Mouse (Mus musculus) embryonic stem cell, embryonic (primary cell): Measurements from ENCODE around the gene Hp.

Experiments
- CTCF ChIA-PET, 4 experiments: fragments of 300-600 bp in 2 of 4; fragments of 350-600 bp in 2 of 4; sonication (Branson Sonifier 250); formaldehyde crosslinking; loops; one replicate each; lab custom pipeline; 2022; ENCODE audit warnings: inconsistent platforms in 2 of 4; lab: Charles Lee
- POLR2A ChIA-PET, 4 experiments: fragments of 300-600 bp in 2 of 4; fragments of 350-600 bp in 2 of 4; sonication (Branson Sonifier 250); formaldehyde crosslinking; loops; one replicate each; lab custom pipeline; 2022; ENCODE audit warnings: antibody characterized with exemption in 4 of 4, inconsistent platforms in 1 of 4; lab: Charles Lee

The Hp gene

DNA sequence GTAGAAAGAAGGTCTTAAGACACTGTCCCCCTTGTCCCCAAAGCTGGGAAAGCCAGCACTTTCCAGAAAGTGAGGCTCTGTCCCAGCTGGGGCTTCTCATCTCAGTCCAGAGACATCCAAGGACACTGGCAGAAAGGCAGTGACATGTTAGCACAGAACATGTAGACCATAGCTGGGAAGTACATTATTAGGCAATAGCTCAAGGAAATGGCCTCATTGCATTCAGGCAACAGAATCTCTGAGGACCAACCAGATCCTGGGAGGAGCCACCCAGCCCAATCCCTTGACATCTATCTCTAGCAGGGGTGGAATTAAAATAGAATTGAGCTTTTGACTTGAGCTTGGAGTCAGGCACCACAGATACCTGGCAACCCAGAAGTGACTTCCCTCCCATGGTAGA, 6.7 kb upstream of the Hp start:
- ChIA-PET CTCF (interaction anchor here in 2 of 4 experiments (0.6 to 1.3 kb wide), 2 partner anchors 10 to 113 kb away, joined by 3 to 5 read pairs; no protein-coding TSS in a partner anchor), POLR2A (interaction anchor here in 2 of 4 experiments (0.7 to 1.2 kb wide), 2 partner anchors 22 kb away, joined by 3 to 4 read pairs; partner anchors contain the start of gene Dhodh (in 1 of the 2))

DNA sequence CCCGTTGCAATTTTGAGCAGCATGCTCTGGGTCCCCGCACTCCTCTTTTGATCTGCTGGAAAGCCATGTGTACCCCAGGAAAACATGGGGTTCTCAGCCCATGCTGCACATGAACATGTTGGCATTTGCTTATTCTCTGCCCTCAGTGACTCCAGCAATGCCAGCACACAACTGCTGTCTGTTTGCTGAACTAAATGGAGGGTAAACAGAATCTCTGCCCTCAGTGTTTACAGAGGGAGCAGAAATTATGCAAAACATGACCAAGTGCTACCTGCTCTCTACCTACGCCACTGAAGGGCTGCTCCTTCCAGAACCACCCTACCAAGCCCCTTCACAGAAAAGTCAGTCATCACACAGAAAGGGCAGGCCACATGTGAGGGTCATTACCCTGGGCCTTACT, 5.9 kb upstream of the Hp start:
- ChIA-PET POLR2A (no interaction called here), CTCF (interaction anchor here in 1 of 4 experiments (1.3 kb wide), 1 partner anchor 11 kb away, joined by 5 read pairs; no protein-coding TSS in a partner anchor)

DNA sequence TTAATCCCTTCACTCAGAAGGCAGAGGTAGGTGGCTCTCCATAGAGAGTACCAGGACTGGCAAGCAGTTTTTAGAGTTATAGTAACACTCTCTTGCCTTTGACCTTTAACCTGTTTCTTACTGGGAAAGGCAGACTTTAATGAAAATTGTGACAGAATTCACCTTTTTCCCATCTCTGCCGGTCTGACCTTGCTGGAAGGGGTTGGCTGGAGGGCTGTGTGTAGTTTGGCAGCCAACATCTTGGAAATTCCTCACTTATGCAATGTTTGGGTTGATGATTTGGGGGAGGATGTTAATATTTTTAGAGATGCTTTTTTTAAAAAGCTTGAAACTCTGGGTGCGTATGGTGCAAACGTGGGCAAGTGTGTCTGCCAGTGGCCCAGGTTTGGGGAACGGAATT, 5.3 kb upstream of the Hp start:
- ChIA-PET POLR2A (no interaction called here), CTCF (no interaction called here)

DNA sequence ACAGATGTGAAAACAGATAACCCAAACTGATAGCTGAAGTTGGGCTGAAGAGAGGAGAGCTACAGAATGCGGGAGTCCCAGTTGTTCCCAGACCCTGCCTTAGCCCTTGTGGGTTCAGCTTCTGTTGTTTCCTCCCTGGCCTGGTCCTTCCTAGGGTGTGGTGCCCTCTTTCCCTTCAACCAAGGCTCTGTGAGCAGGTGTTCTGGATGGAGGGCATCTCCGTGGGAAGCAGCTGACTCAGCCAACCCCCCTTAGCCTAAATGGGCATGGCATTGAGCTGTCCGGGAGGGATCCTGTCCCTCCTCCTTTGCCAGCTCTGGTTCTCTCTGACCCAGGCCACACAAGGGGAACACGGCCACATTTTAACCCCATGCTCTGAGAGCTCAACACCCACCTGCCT, 2.7 kb downstream of the Hp start:
- POLR2A ChIA-PET, result interaction anchor here in 3 of 4 experiments (0.6 to 1.5 kb wide), 11 partner anchors 10 to 1183 kb away, joined by 3 to 6 read pairs (median 4); partner anchors contain the start of genes Ap1g1 (in 1 of the 3) and Dhodh (in 1 of the 3)
- CTCF ChIA-PET, result interaction anchor here (0.6 to 2.0 kb wide), 7 partner anchors 17 to 1706 kb away, joined by 3 to 8 read pairs (median 4); no protein-coding TSS in a partner anchor

DNA sequence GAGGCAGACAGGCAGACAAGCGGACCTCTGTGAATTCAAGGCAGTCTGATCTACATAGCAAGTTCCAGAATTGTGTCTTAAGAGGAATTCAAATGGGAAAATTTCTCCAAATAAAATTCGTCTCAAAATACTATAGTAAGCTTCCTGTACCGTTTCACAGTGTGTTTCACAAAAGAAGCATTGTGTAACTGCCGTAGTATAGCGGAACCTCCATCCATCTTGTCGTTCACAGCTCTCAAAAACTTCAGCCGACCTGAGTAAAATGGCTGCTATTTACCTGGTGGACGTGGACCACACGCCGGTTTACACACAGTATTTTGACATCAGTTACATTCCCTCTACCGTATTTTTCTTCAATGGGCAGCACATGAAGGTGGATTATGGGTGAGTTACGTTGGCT, 7.8 kb downstream of the Hp start:
- ChIA-PET POLR2A (no interaction called here), CTCF (interaction anchor here in 1 of 4 experiments (0.6 kb wide), 1 partner anchor 29 kb away, joined by 3 read pairs; no protein-coding TSS in a partner anchor)

DNA sequence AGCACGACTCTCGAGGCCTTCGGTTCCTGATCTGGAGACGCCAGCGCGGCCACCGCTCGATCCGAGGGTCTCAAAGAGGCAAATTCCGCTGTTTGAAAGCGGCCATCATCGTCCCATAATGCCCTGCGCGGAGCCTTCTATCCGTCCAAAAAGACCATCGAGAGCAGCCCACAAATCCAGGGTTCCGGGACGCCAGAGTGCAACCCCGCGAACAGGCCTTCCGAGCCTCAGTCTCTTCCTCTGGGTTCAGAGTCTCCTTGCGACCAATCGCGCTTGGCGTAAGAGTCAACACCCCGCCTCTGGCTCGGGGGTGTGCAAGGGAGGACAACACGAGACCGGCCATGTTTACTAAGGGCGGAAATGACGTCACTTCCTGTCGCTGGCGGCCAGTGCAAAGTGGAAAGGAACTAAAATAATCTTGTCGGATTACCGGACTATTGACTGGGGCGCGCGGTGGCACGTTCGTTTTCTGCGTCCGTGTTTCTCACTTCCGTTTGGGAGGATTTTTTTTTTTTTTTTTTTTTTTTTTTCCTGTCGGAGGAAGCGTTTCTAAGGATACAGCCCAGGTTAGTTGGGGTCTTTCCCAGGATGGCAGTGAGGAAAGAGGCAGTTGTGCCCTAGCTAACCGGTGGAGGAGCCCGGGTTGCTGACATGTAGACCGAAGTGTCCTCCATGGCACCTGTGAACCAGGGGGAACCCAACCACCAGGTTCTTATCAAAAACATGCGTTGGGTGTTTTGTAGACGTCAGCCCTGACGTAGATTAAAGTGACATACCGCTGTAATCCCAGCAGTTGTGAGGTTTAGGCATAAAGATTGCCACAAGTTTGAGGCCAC, 13.3 kb downstream of the Hp start, which contains the start of the genes Dhx38 and Txnl4b:
Gene Dhx38, minus strand, starts transcription at position 364 of the 836 bp plus-strand sequence.
Gene Txnl4b, plus strand, starts transcription at position 395 of the 836 bp plus-strand sequence.
- ChIA-PET CTCF (interaction anchor here in 3 of 4 experiments (0.5 to 1.8 kb wide), 3 partner anchors 30 to 548 kb away, joined by 3 to 4 read pairs (median 4); no protein-coding TSS in a partner anchor), POLR2A (interaction anchor here in 2 of 4 experiments (0.7 to 1.5 kb wide), 9 partner anchors 10 to 1625 kb away, joined by 3 to 6 read pairs (median 4); partner anchors contain the start of gene Dhodh (in 1 of the 2))

DNA sequence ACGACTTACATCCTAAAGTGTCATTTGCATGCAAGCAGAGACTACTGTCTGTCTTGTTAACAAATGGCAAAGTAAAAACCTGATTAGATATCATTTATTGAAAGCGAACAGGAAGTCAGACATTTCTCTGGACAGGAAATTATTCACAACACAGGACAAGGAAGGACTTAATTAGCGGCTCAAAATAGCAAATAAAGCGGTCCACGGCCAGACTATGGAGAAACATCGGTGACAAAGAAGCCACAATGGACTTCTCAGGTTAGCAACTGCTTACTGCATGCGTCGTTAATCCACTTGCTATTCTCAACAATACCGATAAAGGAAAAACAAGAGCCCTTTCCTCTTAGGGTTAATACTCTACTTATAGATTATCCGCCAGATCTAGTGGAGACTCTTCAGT, 14.2 kb downstream of the Hp start:
- ChIA-PET POLR2A (interaction anchor here in 1 of 4 experiments (0.7 to 1.9 kb wide), 2 partner anchors 9 to 25 kb away, joined by 3 to 4 read pairs; no protein-coding TSS in a partner anchor), CTCF (interaction anchor here in 2 of 4 experiments (0.7 kb wide), 2 partner anchors 114 to 406 kb away, joined by 5 to 7 read pairs; no protein-coding TSS in a partner anchor)

DNA sequence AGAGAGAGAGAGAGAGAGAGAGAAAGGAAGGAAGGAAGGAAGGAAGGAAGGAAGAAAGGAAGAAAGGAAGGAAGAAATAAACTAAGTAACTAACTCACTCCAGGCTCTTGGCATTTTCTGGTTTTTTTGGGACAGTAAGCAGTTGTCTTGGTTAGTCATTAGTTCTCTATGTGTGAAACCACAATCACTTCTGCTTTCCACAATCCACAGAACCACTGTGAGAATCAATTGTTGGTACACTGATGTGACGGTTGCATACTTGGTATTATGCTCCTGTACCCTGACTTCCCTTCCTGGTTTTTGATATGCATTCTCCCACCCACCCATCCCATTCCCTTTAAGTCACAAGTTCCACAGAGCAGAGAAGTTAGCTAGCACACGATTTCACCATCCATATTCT, 15.1 kb downstream of the Hp start:
- ChIA-PET CTCF (interaction anchor here in 3 of 4 experiments (0.7 to 1.5 kb wide), 3 partner anchors 24 to 406 kb away, joined by 5 read pairs; no protein-coding TSS in a partner anchor), POLR2A (interaction anchor here in 2 of 4 experiments (0.7 to 1.9 kb wide), 5 partner anchors 8 to 26 kb away, joined by 3 to 9 read pairs (median 4); no protein-coding TSS in a partner anchor)

DNA sequence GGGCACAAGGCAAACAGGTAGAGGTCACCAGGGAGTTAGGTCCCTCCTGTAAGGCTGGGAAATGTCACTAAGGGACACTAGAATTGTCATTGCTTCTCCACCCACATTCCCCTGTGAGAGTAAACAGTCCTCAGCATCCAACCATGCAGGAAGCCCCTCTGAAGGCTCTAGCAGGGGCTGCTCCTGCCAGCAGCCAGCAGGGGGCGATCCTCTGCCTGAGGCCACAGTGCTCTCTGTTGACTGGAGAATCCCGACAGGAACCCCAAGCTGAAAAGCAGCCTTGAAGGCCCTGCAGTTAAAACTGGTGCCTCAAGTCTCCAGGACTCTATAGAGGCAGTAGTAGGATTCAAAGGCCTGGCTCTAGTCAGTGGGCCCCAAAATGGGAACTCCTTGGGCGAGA, 27.3 kb downstream of the Hp start:
- ChIA-PET POLR2A (interaction anchor here in 3 of 4 experiments (0.6 to 2.0 kb wide), 6 partner anchors 8 to 56 kb away, joined by 3 to 6 read pairs (median 4); no protein-coding TSS in a partner anchor), CTCF (interaction anchor here (0.5 to 2.1 kb wide), 14 partner anchors 8 to 276 kb away, joined by 3 to 14 read pairs (median 4); no protein-coding TSS in a partner anchor)

DNA sequence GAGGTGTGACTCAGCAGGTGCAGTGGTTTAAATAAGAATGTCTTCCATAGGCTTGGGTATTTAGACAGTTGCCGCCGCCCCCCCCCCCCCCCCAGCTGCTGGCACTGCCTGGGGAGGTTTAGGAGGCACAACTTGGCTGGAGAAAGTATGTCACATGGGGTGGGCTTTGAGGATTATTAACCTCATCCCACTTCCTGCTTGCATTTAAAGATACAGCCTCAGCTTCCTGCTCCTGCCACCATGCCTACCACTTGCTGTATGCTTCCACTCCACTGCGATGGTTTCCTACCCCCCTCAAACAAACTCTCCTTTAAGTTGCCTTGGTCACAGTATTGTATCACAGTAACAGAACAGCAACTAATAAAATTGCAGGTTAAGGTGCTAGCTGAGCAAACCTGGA, 34.9 kb downstream of the Hp start:
- CTCF ChIA-PET, result interaction anchor here in 2 of 4 experiments (0.6 to 1.4 kb wide), 4 partner anchors 8 to 1968 kb away, joined by 3 to 7 read pairs (median 4); no protein-coding TSS in a partner anchor
- POLR2A ChIA-PET, result interaction anchor here in 2 of 4 experiments (0.6 to 1.2 kb wide), 4 partner anchors 8 to 98 kb away, joined by 3 to 5 read pairs (median 3); no protein-coding TSS in a partner anchor

DNA sequence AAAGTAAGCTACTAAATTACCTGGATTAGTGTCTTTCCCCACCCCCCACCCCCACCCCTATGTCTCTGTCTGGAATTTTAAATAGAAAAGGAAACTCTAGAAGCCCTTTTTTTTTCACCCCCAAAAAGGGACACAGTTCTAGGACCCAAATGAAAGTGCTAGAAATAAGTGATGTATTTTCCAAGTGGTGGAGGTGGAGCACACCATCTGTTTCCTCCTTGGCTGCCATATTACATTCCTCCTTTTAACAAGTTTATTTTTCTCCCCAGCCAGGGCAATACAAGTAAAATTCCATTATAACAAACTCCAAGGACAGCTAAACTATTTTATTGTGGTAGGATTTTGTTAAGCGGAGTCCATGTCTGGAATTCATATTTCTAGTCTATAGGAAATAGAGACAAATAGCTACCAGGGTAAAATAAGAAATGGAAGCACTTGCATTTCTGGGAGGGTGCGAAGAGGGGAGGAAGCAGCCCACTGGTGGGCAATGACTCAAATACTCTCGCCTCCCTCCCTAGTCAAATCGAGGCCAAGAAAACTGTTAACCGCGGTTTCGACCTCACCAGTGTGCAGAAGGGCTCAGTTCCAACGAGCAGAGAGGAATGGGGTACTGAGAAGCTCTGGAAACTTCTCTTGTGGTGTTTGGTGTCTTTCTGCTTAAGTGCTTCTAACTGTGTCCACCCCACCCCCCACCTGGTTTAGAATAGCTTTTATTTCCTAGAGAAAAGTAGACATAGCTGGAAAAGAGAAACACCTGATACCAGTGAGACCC, 36.0 kb downstream of the Hp start:
- ChIA-PET CTCF (interaction anchor here in 3 of 4 experiments (0.6 to 1.8 kb wide), 5 partner anchors 8 to 63 kb away, joined by 3 to 6 read pairs (median 5); no protein-coding TSS in a partner anchor), POLR2A (interaction anchor here in 2 of 4 experiments (0.7 to 1.3 kb wide), 8 partner anchors 9 to 950 kb away, joined by 3 to 4 read pairs (median 3); partner anchors contain the start of genes Dhx38 (in 1 of the 2) and Txnl4b (in 1 of the 2))

DNA sequence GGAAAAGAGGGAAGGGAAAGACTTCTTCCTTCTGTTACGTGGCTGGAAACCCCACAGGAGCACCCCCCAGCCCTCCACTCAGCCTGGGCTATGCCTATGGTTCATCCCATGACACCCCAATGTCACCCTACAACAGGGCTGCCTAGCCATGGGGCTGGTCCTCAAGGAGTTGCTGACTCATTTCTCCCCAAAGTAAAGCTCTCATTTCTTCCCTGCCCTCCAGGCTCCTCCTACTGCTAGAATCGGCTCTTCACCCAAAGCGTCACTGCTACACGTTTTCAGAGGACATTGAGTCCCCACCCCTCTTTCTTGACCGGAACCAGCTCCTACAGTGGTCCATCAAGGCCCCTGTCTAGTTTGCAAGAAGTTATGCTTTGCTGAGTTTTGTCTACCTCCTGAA, 36.8 kb downstream of the Hp start:
- ChIA-PET CTCF (interaction anchor here in 2 of 4 experiments (0.7 to 1.8 kb wide), 3 partner anchors 7 to 10 kb away, joined by 3 to 5 read pairs (median 5); no protein-coding TSS in a partner anchor), POLR2A (interaction anchor here in 2 of 4 experiments (0.6 to 1.3 kb wide), 6 partner anchors 8 to 949 kb away, joined by 3 to 4 read pairs (median 3); no protein-coding TSS in a partner anchor)

DNA sequence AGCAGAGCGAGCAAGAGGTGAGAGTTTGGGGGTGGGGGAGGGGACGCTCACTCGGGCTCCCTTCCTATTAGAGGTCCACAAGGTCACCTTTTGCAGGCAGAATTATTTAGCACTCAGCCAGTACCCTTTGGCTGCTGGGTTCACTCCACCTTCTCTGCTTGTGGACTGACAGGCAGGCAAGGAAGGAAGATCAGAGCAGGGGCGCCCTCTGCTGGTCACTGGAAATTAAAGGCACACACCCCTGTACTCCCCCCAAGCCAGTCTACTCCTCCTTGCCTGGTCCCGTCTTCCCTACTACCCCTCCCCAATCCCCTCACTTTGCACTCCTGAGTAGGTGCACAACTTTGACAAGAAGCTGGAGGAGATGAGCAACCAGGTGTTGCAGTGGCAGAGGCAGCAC, 42.3 kb downstream of the Hp start:
- ChIA-PET CTCF (interaction anchor here (0.5 to 2.8 kb wide), 46 partner anchors 9 to 1851 kb away, joined by 3 to 16 read pairs (median 4); no protein-coding TSS in a partner anchor), POLR2A (interaction anchor here in 3 of 4 experiments (0.6 to 1.2 kb wide), 6 partner anchors 10 to 1315 kb away, joined by 3 to 4 read pairs (median 3); no protein-coding TSS in a partner anchor)

DNA sequence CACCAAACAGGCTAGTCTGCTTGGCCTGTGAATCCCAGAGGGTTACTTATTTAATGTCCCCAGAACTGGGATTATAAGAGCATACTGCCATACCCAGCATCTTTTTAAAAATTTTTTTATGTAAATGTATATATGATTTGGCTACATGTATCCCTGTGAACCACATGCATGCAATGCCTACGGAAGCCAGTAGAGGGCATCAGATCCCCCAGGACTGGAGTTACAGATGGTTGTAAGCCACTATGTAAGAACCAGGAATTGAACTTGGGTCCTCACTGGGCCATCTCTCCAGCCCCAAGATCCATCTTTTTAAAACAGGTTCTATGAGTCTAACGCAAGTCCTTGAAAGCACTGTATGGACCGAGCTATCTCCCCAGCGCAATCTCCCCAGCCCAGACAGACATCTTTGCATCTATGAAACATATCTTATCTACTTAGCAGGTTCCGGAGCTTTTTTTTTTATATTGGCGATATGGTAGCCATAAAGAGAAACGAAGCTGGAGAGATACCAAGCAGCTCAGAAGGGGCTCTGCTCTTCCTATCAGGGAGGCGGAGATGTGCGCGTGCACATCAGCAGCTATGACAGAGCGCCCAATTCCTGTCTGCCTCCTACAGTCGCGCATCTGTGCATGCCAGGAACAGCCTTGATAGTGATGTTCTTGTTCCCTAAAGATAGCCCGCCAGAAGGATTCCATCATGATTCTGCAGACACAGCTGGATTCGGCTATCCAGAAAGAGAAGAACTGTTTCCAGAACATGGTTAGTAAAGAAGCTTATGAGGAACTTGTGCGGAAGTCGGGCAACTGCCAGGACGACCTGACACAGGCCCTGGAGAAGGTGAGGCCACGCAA, 43.6 kb downstream of the Hp start:
- ChIA-PET POLR2A (interaction anchor here in 1 of 4 experiments (0.6 to 1.2 kb wide), 3 partner anchors 12 to 185 kb away, joined by 3 to 4 read pairs (median 3); partner anchors contain the start of gene Dhodh), CTCF (interaction anchor here (0.5 to 2.8 kb wide), 19 partner anchors 8 to 1300 kb away, joined by 3 to 14 read pairs (median 4); partner anchors contain the start of gene Pmfbp1 (in 1 of the 4))
